Mouse (Mus musculus) heart, postnatal 0 days (tissue): ENCODE results near the gene Gm44973. TPM values are rescaled to one million over a fixed set of nuclear protein-coding genes. Genes with fewer than 3 reads are reported as not detected.
A peak's percentile ranks its signal among the peaks of the same experiment; 100 is the strongest.

Experiments
- ATAC-seq: fragments of 200-750 bp; cut with Nextera tagmentation; 2 replicates; pipeline ENCODE4 v1.8.0; 2017; ENCODE audit warnings: low read depth, moderate number of reproducible peaks, moderate library complexity; ENCODE audit not compliant: insufficient read depth
- DNase-seq: peaks from one replicate; pipeline ENCODE4 v3.0.0-alpha.2; 2016; ENCODE audit warnings: low spot score
- H3K27ac ChIP-seq: fragments of 300-500 bp; sonication (generic); 2 replicates; pipeline ENCODE4 v1.5.1; 2014; ENCODE audit warnings: low read depth, mild to moderate bottlenecking
- H3K27me3 ChIP-seq: fragments of 300-500 bp; sonication (generic); 2 replicates; pipeline ENCODE4 v1.6.1; 2014; ENCODE audit warnings: low read length, mixed read lengths; ENCODE audit not compliant: control insufficient read depth, insufficient read depth
- H3K36me3 ChIP-seq: fragments of 300-500 bp; sonication (generic); replicated peaks from 2 replicates; pipeline ENCODE4 v1.6.1; 2014; ENCODE audit warnings: low read length, mixed read lengths; ENCODE audit not compliant: control insufficient read depth, insufficient read depth
- H3K4me1 ChIP-seq: fragments of 300-500 bp; sonication (generic); 2 replicates; pipeline ENCODE4 v1.6.1; 2014; ENCODE audit warnings: antibody characterized with exemption; ENCODE audit not compliant: control insufficient read depth, insufficient read depth
- H3K4me2 ChIP-seq: fragments of 300-500 bp; sonication (generic); 2 replicates; pipeline ENCODE4 v1.6.1; 2014; ENCODE audit warnings: low read depth, mild to moderate bottlenecking, low read length, moderate library complexity
- H3K4me3 ChIP-seq: fragments of 300-500 bp; sonication (generic); 2 replicates; pipeline ENCODE4 v1.5.1; 2014; ENCODE audit warnings: low read depth, low read length
- H3K9ac ChIP-seq: fragments of 300-500 bp; sonication (generic); replicated peaks from 2 replicates; pipeline ENCODE4 v1.6.1; 2014; ENCODE audit warnings: low read depth, low read length, mixed read lengths
- H3K9me3 ChIP-seq: fragments of 300-500 bp; sonication (generic); replicated peaks from 2 replicates; pipeline ENCODE4 v1.6.1; 2016; ENCODE audit warnings: low read length; ENCODE audit not compliant: control insufficient read depth
- CTCF ChIP-seq: IDR thresholded peaks from 2 replicates; pipeline ENCODE4 v1.5.1; 2016; ENCODE audit warnings: antibody characterized with exemption, control low read depth, low read depth
- EP300 ChIP-seq: IDR thresholded peaks from 2 replicates; pipeline ENCODE4 v1.6.1; 2016; ENCODE audit warnings: antibody characterized with exemption, low read depth
- WGBS: fragments of 180-500 bp; shearing (Covaris S2); extraction: QIAGEN DNeasy Blood & Tissue Kit; methylation state at CpG from one replicate; pipeline ENCODE4 v1.1.7; 2014; 5-methylcytosine and 5-hydroxymethylcytosine counted together
- polyA plus RNA-seq: library from polyadenylated mRNA; unstranded; fragments of >200 nt; fragmentation: Nextera tagmentation; extraction: Ambion mirVana; gene quantifications from 2 replicates; pipeline ENCODE4 v1.2.1, GENCODE M21; 2015
- total RNA-seq: library from RNA; depleted of rRNA; stranded (reverse); fragments of >200 nt; gene quantifications from 2 replicates; pipeline ENCODE4 v1.2.3, GENCODE M21; 2014; ENCODE audit warnings: low replicate concordance

Gene Gm44973
- total and polyA plus RNA-seq, 2 experiments from 2014 or later: 1.1 TPM; not detected in 1

GRCm38 (mm10) chr7:5012681-5013513, 2.4 kb upstream of the Gm44973 start:
- WGBS: 89% methylated on average over 27 of the region's 27 CpGs
- DNase-seq (no peak), ATAC-seq (no peak)
- no peak overlapping the region for H3K4me3 ChIP-seq
- H3K27ac ChIP-seq: no peak overlapping the region
- TF ChIP-seq CTCF (no peak), EP300 (no peak)
- no peaks in the 10 kb centered on the region for H3K9me3 ChIP-seq
- H3K4me2 ChIP-seq: no peak overlapping the region
- H3K9ac ChIP-seq: no peak overlapping the region
- H3K27me3 ChIP-seq: no peaks in the 10 kb centered on the region
- peaks cover 11% of the 10 kb centered on the region for H3K4me1 ChIP-seq
- H3K36me3 ChIP-seq: peaks cover 49% of the 10 kb centered on the region

- Histone ChIP-seq H3K27me3 (no peaks in the 10 kb centered on the region), H3K9me3 (no peaks in the 10 kb centered on the region), H3K36me3 (peaks cover 33% of the 10 kb centered on the region), H3K9ac (peak within 1 kb of the TSS; percentile 78), H3K4me1 (peaks cover 14% of the 10 kb centered on the region), H3K4me2 (peak within 1 kb of the TSS; percentile 70), H3K4me3 (peak within 1 kb of the TSS; percentile 74), H3K27ac (peak within 1 kb of the TSS; percentile 96)
- DNase-seq (peak; percentile 96), ATAC-seq (peak; percentile 79)
- under 1% methylated on average over 42 of the region's 42 CpGs for WGBS
- no peak for TF ChIP-seq CTCF
- no peak for TF ChIP-seq EP300
Measured at GRCm38 (mm10) chr7:5014251-5015117, 812 bp upstream of the Gm44973 start, which contains the start of the genes Zfp524 and Fiz1. Gene Zfp524 (plus strand): TSS chr7:5014415. Gene Fiz1 (minus strand): TSS chr7:5014697.

GRCm38 (mm10) chr7:5016057-5016456, 761 bp downstream of the Gm44973 start:
- Histone ChIP-seq H3K4me3 (peak overlapping the region; percentile 74), H3K4me1 (peaks cover 18% of the 10 kb centered on the region), H3K4me2 (peak overlapping the region; percentile 70), H3K27me3 (no peaks in the 10 kb centered on the region), H3K27ac (peak overlapping the region; percentile 96), H3K9ac (peak overlapping the region; percentile 78), H3K9me3 (no peaks in the 10 kb centered on the region), H3K36me3 (peaks cover 18% of the 10 kb centered on the region)
- no peak for TF ChIP-seq CTCF
- TF ChIP-seq EP300: no peak
- no peak for ATAC-seq
- WGBS: 70% methylated on average over 3 of the region's 3 CpGs
- DNase-seq: no peak

GRCm38 (mm10) chr7:5016920-5017319, 1.6 kb downstream of the Gm44973 start:
- no peak for ATAC-seq
- 98% methylated on average over 2 of the region's 2 CpGs for WGBS

GRCm38 (mm10) chr7:5017352-5017751, 2.1 kb downstream of the Gm44973 start:
- TF ChIP-seq CTCF: 0 out of 2 replicates have a peak, but pooled peaks have one; percentile 6
- TF ChIP-seq EP300: no peak
- peaks cover 10% of the 10 kb centered on the region for H3K36me3 ChIP-seq
- no peak overlapping the region for H3K27ac ChIP-seq
- no peak overlapping the region for H3K9ac ChIP-seq
- H3K4me2 ChIP-seq: no peak overlapping the region
- no peak overlapping the region for H3K4me3 ChIP-seq
- no peaks in the 10 kb centered on the region for H3K27me3 ChIP-seq
- peaks cover 22% of the 10 kb centered on the region for H3K4me1 ChIP-seq
- no peak for DNase-seq
- no peaks in the 10 kb centered on the region for H3K9me3 ChIP-seq
- ATAC-seq: no peak
- 94% methylated on average over 16 of the region's 16 CpGs for WGBS

More at GRCm38 (mm10) chr7:5016920-5017319, 1.6 kb downstream of the Gm44973 start:
- Histone ChIP-seq H3K36me3 (peaks cover 9% of the 10 kb centered on the region), H3K9ac (no peak overlapping the region), H3K9me3 (no peaks in the 10 kb centered on the region), H3K4me2 (no peak overlapping the region), H3K4me3 (no peak overlapping the region), H3K27me3 (no peaks in the 10 kb centered on the region), H3K27ac (no peak overlapping the region), H3K4me1 (peaks cover 22% of the 10 kb centered on the region)
- no peak for DNase-seq
- TF ChIP-seq CTCF (no peak), EP300 (no peak)
